Mouse (Mus musculus) midbrain, embryonic 10.5 days (tissue): ENCODE results near the gene Fam241a. TPM values are rescaled to one million over a fixed set of nuclear protein-coding genes. Genes with fewer than 3 reads are reported as not detected.

Source experiments
- DNase-seq: peaks from one replicate; pipeline ENCODE4 v3.0.0-alpha.2; 2017; ENCODE audit warnings: low spot score
- H3K27ac ChIP-seq: fragments of 300-500 bp; sonication (generic); replicated peaks from 2 replicates; pipeline ENCODE4 v1.5.1; 2016; ENCODE audit warnings: mild to moderate bottlenecking
- H3K27me3 ChIP-seq: fragments of 300-500 bp; sonication (generic); 2 replicates; pipeline ENCODE4 v1.6.1; 2016; ENCODE audit warnings: low read depth, mild to moderate bottlenecking; ENCODE audit not compliant: poor library complexity, severe bottlenecking
- H3K36me3 ChIP-seq: fragments of 300-500 bp; sonication (generic); 2 replicates; pipeline ENCODE4 v1.6.1; 2016; ENCODE audit warnings: mild to moderate bottlenecking, moderate library complexity
- H3K4me1 ChIP-seq: fragments of 300-500 bp; sonication (generic); 2 replicates; pipeline ENCODE4 v1.6.1; 2016
- H3K4me3 ChIP-seq: fragments of 300-500 bp; sonication (generic); 2 replicates; pipeline ENCODE4 v1.5.1; 2016; ENCODE audit warnings: mild to moderate bottlenecking, moderate library complexity
- H3K9me3 ChIP-seq: fragments of 300-500 bp; sonication (generic); replicated peaks from 2 replicates; pipeline ENCODE4 v1.6.1; 2016; ENCODE audit warnings: mild to moderate bottlenecking
- WGBS: fragments of 180-500 bp; shearing (Covaris S2); methylation state at CpG from one replicate; pipeline ENCODE4 v1.1.7; 2016; 5-methylcytosine and 5-hydroxymethylcytosine counted together
- polyA plus RNA-seq: library from polyadenylated mRNA; unstranded; fragments of >200 nt; fragmentation: Nextera tagmentation; extraction: Ambion mirVana; gene quantifications from 2 replicates; pipeline ENCODE4 v1.2.1, GENCODE M21; 2016

Fam241a gene
- polyA plus RNA-seq, 1 experiment from 2014 or later, result 2.5 TPM

DNA sequence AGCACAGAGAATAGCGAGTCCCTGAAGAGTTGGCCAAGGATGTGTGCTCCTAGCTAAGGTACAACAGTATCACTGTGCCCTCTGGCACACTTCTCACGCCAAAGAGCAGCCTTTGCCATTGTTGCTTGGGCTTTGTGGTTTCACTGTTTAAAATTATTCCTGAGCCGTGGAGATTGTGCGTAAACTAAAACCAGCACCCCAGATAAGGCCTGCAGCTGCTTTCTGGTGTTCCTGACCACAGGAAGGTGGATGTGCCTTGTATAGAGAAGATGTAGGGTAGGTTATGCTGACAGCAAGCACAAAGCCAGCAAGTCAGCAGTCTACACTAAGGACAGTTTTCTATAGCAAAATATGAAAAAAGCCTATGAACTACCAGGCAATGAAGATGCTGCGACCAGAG lies 74.9 kb downstream of the Fam241a start:
- H3K4me1 ChIP-seq, result peaks cover 7% of the 10 kb centered on the region; the same call in 1 of the 2 replicates
- H3K36me3 ChIP-seq, result peaks cover 46% of the 10 kb centered on the region
- no peak overlapping the region for H3K27ac ChIP-seq
- H3K9me3 ChIP-seq, result no peaks in the 10 kb centered on the region
- no peaks in the 10 kb centered on the region for H3K27me3 ChIP-seq
- no peak for DNase-seq
- WGBS, result 92% methylated on average over 5 of the region's 5 CpGs
- H3K4me3 ChIP-seq, result no peak overlapping the region

DNA sequence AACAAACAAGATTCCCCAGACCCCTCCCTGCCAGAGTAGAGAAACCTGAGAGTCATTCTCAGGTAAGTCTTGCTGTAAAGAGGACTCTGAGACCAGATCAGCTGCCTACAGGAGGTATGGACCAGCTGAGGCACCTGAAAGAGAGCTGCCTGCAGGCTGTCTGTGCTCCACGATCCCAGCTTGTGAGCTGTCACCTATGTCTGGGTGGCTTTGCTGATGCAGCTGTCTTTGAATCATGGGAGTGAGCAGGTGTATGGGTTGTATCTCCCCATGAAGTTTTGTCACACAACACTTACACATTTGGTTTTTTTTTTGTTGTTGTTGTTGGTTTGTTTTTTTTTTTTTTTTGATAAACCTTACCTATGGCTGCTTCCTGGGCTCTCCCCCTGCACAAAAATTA lies 75.7 kb downstream of the Fam241a start:
- no peak for DNase-seq
- Histone ChIP-seq H3K9me3 (no peaks in the 10 kb centered on the region), H3K27me3 (no peaks in the 10 kb centered on the region), H3K27ac (no peak overlapping the region), H3K4me1 (peaks cover 7% of the 10 kb centered on the region; the same call in 1 of the 2 replicates), H3K36me3 (peaks cover 48% of the 10 kb centered on the region), H3K4me3 (no peak overlapping the region)
- WGBS, result 93% methylated on average over 1 of the region's 1 CpGs

Other genes starting within 250 kb of the Fam241a start
- 0.95 and 0.98 TPM in 2 replicates for gene Alpk1, start 115.8 kb downstream of the Fam241a start, polyA plus RNA-seq
- 2.1 and 3.0 TPM in 2 replicates for gene Tifa, start 106.5 kb downstream of the Fam241a start, polyA plus RNA-seq
- 54.6 and 54.8 TPM in 2 replicates for gene Ap1ar, start 58.8 kb downstream of the Fam241a start, polyA plus RNA-seq